Mouse (Mus musculus) liver, embryonic 11.5 days (tissue): ENCODE results near the gene Tnfaip2. TPM values are rescaled to one million over a fixed set of nuclear protein-coding genes. Genes with fewer than 3 reads are reported as not detected.

ENCODE experiments used
- ATAC-seq: fragments of 200-750 bp; cut with Nextera tagmentation; replicated peaks from 2 replicates; pipeline ENCODE4 v1.8.0; 2017; ENCODE audit warnings: moderate number of reproducible peaks, mild to moderate bottlenecking, moderate TSS enrichment, moderate library complexity; ENCODE audit not compliant: low FRiP score
- DNase-seq: peaks from one replicate; pipeline ENCODE4 v3.0.0-alpha.2; 2017; ENCODE audit warnings: low spot score
- H3K27ac ChIP-seq: fragments of 300-500 bp; sonication (generic); 2 replicates; pipeline ENCODE4 v1.5.1; 2014; ENCODE audit warnings: mild to moderate bottlenecking, low read depth, low read length, control low read depth
- H3K27me3 ChIP-seq: fragments of 300-500 bp; sonication (generic); replicated peaks from 2 replicates; pipeline ENCODE4 v1.6.1; 2014; ENCODE audit warnings: low read length, mixed read lengths; ENCODE audit not compliant: control insufficient read depth, insufficient read depth
- H3K36me3 ChIP-seq: fragments of 300-500 bp; sonication (generic); 2 replicates; pipeline ENCODE4 v1.6.1; 2014; ENCODE audit warnings: mild to moderate bottlenecking, low read length, moderate library complexity, mixed read lengths; ENCODE audit not compliant: control insufficient read depth, insufficient read depth
- H3K4me1 ChIP-seq: fragments of 300-500 bp; sonication (generic); replicated peaks from 2 replicates; pipeline ENCODE4 v1.6.1; 2014; ENCODE audit warnings: low read length, mixed read lengths; ENCODE audit not compliant: control insufficient read depth, insufficient read depth
- H3K4me2 ChIP-seq: fragments of 300-500 bp; sonication (generic); 2 replicates; pipeline ENCODE4 v1.6.1; 2014; ENCODE audit warnings: mild to moderate bottlenecking, control low read depth, moderate library complexity
- H3K4me3 ChIP-seq: fragments of 300-500 bp; sonication (generic); 2 replicates; pipeline ENCODE4 v1.5.1; 2014; ENCODE audit warnings: low read depth, low read length, control low read depth
- H3K9ac ChIP-seq: fragments of 300-500 bp; sonication (generic); 2 replicates; pipeline ENCODE4 v1.6.1; 2014; ENCODE audit warnings: low read depth, low read length, control low read depth
- H3K9me3 ChIP-seq: fragments of 300-500 bp; sonication (generic); 2 replicates; pipeline ENCODE4 v1.6.1; 2016; ENCODE audit warnings: low read length, inconsistent platforms, mixed read lengths; ENCODE audit not compliant: control insufficient read depth
- WGBS: fragments of 180-500 bp; shearing (Covaris S2); extraction: QIAGEN DNeasy Blood & Tissue Kit; methylation state at CpG from one replicate; pipeline ENCODE4 v1.1.7; 2014; 5-methylcytosine and 5-hydroxymethylcytosine counted together
- polyA plus RNA-seq: library from polyadenylated mRNA; unstranded; fragments of >200 nt; fragmentation: Nextera tagmentation; extraction: Ambion mirVana; gene quantifications from 2 replicates; pipeline ENCODE4 v1.2.1, GENCODE M21; 2014

Gene Tnfaip2
- polyA plus RNA-seq, 1 experiment from 2014 or later = 107 TPM

DNA sequence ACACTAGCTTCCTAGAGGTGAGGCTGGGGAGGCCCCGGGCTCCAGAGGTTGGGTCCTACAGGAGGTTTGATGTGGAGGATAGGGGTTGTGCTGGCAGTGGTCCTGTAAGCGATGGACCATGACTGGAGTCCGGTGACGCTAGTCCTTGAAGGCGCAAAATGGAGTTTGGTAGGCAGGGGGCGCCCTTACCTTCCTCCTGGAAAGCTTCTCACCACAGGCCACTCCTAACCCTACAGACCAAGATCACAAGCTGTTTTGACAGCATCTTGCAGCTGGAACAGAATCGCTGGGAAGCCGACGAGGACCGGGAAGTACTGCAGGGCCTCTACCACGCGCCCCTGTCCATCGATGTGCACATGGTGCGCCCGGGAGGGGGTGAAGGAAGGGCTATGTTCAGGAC is 17.0 kb upstream of the Tnfaip2 start:
- Histone ChIP-seq H3K4me1 (peaks cover 47% of the 10 kb centered on the region), H3K27me3 (peaks cover 70% of the 10 kb centered on the region), H3K9ac (no peak overlapping the region), H3K9me3 (no peaks in the 10 kb centered on the region), H3K4me2 (no peak overlapping the region), H3K4me3 (no peak overlapping the region), H3K27ac (no peak overlapping the region), H3K36me3 (no peaks in the 10 kb centered on the region)
- DNase-seq = peak; percentile 82
- 4% methylated on average over 15 of the region's 15 CpGs for WGBS
- peak; percentile 23; the same call in 1 of the 2 replicates for ATAC-seq

DNA sequence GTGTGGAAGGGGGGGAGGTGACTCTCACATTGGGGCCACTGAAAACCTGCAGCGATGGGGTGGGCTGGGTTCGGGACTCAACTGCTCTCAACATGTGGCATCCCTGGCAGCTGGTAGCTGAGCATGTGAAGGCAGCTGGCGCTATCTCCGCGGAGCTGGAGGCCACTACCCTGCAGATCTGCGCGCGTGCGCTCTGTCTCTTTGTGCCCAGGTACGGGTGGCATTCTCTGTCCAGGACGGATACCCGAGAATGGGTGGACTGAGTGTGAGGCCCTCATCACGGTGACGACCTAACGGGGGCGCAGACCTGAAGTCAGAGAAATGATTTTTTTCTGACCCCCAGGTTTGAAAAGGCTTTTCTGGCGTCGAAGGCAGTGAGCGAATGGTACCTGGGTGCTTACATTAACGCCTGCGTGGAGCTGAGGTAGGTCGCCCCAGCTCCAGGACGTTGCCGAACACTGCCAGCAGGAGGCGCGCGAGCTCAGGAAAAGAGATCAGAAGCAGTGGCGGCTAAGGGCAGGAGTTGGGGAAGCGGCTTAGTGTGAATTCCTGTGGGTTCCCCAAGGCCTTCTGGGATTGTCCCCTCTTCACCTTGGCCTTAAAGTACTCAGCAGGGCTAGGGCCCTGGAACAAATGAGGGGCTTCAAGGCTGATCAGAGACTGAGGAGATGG is 16.3 kb upstream of the Tnfaip2 start:
- Histone ChIP-seq H3K9me3 (no peaks in the 10 kb centered on the region), H3K27ac (no peak overlapping the region), H3K4me3 (no peak overlapping the region), H3K4me2 (no peak overlapping the region), H3K9ac (no peak overlapping the region), H3K36me3 (no peaks in the 10 kb centered on the region), H3K27me3 (peaks cover 75% of the 10 kb centered on the region), H3K4me1 (peaks cover 48% of the 10 kb centered on the region)
- 19% methylated on average over 29 of the region's 29 CpGs for WGBS
- DNase-seq (peak; percentile 86), ATAC-seq (peak; percentile 48)

GRCm38 (mm10) chr12:111427438-111428113 is 14.7 kb upstream of the Tnfaip2 start:
- H3K4me3 ChIP-seq = no peak overlapping the region
- WGBS = 65% methylated on average over 12 of the region's 12 CpGs
- H3K4me1 ChIP-seq = peaks cover 52% of the 10 kb centered on the region

DNA sequence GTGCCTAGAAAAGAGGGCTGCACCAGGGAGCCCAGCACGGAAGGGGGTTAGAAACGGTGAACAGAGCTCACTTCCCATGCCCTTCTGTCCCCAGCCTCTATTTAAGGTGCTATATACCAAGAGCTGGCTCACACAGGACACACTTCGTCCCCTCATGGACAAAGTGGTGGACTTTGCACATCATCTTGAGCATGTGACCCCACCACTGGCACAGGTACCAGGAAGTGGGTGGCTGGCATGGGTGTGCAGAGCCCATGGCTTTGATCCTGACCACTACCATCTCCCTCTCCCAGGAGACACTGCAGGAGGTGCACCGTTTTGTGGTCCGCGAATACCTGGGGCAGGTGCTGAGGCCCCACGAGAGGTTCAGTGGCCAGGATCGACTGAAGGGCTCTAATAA is 13.9 kb upstream of the Tnfaip2 start:
- Histone ChIP-seq H3K4me3 (no peak overlapping the region), H3K27me3 (peaks cover 57% of the 10 kb centered on the region), H3K36me3 (no peaks in the 10 kb centered on the region), H3K4me1 (peaks cover 59% of the 10 kb centered on the region), H3K9me3 (no peaks in the 10 kb centered on the region), H3K27ac (no peak overlapping the region), H3K9ac (no peak overlapping the region), H3K4me2 (peak overlapping the region; percentile 2; the same call in 1 of the 2 replicates)
- 29% methylated on average over 8 of the region's 8 CpGs for WGBS
- ATAC-seq (no peak), DNase-seq (no peak)

More at GRCm38 (mm10) chr12:111427438-111428113, 14.7 kb upstream of the Tnfaip2 start:
- Histone ChIP-seq H3K36me3 (no peaks in the 10 kb centered on the region), H3K9ac (no peak overlapping the region), H3K9me3 (no peaks in the 10 kb centered on the region), H3K4me2 (no peak overlapping the region), H3K27ac (no peak overlapping the region), H3K27me3 (peaks cover 65% of the 10 kb centered on the region)
- no peak for DNase-seq
- ATAC-seq = no peak

GRCm38 (mm10) chr12:111428961-111429911 is 13.0 kb upstream of the Tnfaip2 start:
- Histone ChIP-seq H3K36me3 (no peaks in the 10 kb centered on the region), H3K9me3 (no peaks in the 10 kb centered on the region), H3K4me2 (peak overlapping the region; percentile 64), H3K27ac (peak overlapping the region; percentile 1; the same call in 1 of the 2 replicates), H3K9ac (peak overlapping the region; percentile 30), H3K4me3 (peak overlapping the region; percentile 37), H3K4me1 (peaks cover 60% of the 10 kb centered on the region), H3K27me3 (peaks cover 48% of the 10 kb centered on the region)
- DNase-seq (no peak), ATAC-seq (no peak)
- WGBS = 2% methylated on average over 40 of the region's 40 CpGs

GRCm38 (mm10) chr12:111430049-111430867 is 12.0 kb upstream of the Tnfaip2 start:
- Histone ChIP-seq H3K27ac (peak overlapping the region; percentile 59), H3K4me2 (peak overlapping the region; percentile 64), H3K9me3 (no peaks in the 10 kb centered on the region), H3K4me1 (peaks cover 70% of the 10 kb centered on the region), H3K9ac (peak overlapping the region; percentile 30), H3K36me3 (no peaks in the 10 kb centered on the region), H3K27me3 (peaks cover 38% of the 10 kb centered on the region), H3K4me3 (peak overlapping the region; percentile 37)
- no peak for ATAC-seq
- 17% methylated on average over 27 of the region's 27 CpGs for WGBS
- DNase-seq = no peak

DNA sequence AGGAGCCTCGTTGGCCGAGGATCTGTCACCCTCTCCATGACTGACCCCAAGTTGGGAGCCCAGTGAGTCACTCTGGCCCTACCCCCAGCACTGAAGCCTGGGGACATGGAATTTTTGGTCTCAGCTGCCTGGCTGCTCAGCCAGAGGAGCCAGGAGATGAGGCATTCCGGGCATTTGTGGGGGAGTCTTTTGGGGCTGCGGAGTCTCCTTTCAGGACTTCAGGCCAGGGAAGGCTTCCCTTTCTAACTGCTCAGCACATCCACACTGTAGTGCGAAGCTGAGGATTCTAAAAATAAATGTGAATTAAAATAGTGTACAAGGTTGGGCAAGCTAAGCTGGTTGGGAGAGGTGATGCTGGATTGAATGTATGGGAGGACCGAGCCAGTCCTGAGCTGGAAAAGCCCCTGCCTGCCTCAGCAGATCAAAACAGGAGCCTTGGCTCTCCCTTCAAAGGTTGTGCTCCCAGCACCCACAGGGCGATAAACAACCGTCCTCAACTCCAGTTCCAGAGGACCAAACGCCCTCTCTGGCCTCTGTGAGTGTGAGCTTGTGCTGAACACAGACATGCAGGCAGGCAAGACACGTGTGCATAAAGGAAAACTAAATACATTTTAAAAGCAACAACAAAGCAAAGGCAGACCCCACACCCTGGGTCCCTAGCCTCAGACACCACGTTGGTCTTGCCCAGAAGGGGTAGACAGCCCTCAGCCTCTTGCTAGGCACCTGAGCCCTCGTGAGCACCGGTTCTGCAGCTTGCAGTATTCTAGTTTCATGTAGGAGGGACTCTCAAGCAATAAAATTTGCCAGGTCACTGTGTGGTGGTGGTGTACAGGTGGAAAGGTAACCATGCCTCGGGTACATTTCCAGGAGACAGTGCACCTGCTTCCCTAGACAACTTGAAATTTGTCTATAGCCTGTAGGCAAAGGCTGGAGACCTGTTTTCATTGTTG is 11.1 kb upstream of the Tnfaip2 start:
- no peaks in the 10 kb centered on the region for H3K9me3 ChIP-seq
- no peak overlapping the region for H3K4me3 ChIP-seq
- peak overlapping the region; percentile 64 for H3K4me2 ChIP-seq
- H3K36me3 ChIP-seq = no peaks in the 10 kb centered on the region
- H3K4me1 ChIP-seq = peaks cover 75% of the 10 kb centered on the region
- peaks cover 33% of the 10 kb centered on the region for H3K27me3 ChIP-seq
- peak overlapping the region; percentile 23 for H3K9ac ChIP-seq
- 44% methylated on average over 14 of the region's 14 CpGs for WGBS
- peak overlapping the region; percentile 59 for H3K27ac ChIP-seq
- DNase-seq (no peak), ATAC-seq (no peak)
